Mouse (Mus musculus) mouse trophoblast stem cell (cell line): ENCODE data around the gene Abca8a.

Experiments used
- in situ Hi-C, 2 experiments: fragments of 300-500 bp; cut with MseI, MboI; formaldehyde crosslinking; loops; 2 replicates in 1 of 2; 3 replicates in 1 of 2; pipeline ENCODE4 v1.15.1; 2025

The Abca8a gene

GRCm38 (mm10) chr11:110095858-110096257 lies at the start of gene Abca8a:
Gene Abca8a (minus strand): TSS chr11:110095978.
- in situ Hi-C loops = no loop called here

- in situ Hi-C loops = no loop called here
Measured at GRCm38 (mm10) chr11:110145421-110145820, 49.6 kb upstream of the Abca8a start.

GRCm38 (mm10) chr11:110130760-110131159 lies 35.0 kb upstream of the Abca8a start:
- in situ Hi-C loops = no loop called here

- in situ Hi-C loops = no loop called here
Measured at GRCm38 (mm10) chr11:110111137-110111536, 15.4 kb upstream of the Abca8a start.

GRCm38 (mm10) chr11:110101437-110101836 lies 5.7 kb upstream of the Abca8a start:
- in situ Hi-C loops = no loop called here

GRCm38 (mm10) chr11:110098901-110099300 lies 3.1 kb upstream of the Abca8a start:
- in situ Hi-C loops = no loop called here

GRCm38 (mm10) chr11:110097465-110097864 lies 1.7 kb upstream of the Abca8a start:
- in situ Hi-C loops = no loop called here

- in situ Hi-C loops = no loop called here
Measured at GRCm38 (mm10) chr11:110094846-110095380, 865 bp downstream of the Abca8a start.

GRCm38 (mm10) chr11:110094236-110094635 lies 1.5 kb downstream of the Abca8a start:
- in situ Hi-C loops = no loop called here

GRCm38 (mm10) chr11:110091328-110091727 lies 4.5 kb downstream of the Abca8a start:
- in situ Hi-C loops = no loop called here

- in situ Hi-C loops = no loop called here
Measured at GRCm38 (mm10) chr11:110072158-110072557, 23.6 kb downstream of the Abca8a start.

- in situ Hi-C loops = no loop called here
Measured at GRCm38 (mm10) chr11:110061032-110061431, 34.7 kb downstream of the Abca8a start.

- in situ Hi-C loops = no loop called here
Measured at GRCm38 (mm10) chr11:110060127-110060526, 35.7 kb downstream of the Abca8a start.

GRCm38 (mm10) chr11:110053681-110054080 lies 42.1 kb downstream of the Abca8a start:
- in situ Hi-C loops = no loop called here

- in situ Hi-C loops = no loop called here
Measured at GRCm38 (mm10) chr11:110037795-110038194, 58.0 kb downstream of the Abca8a start.

GRCm38 (mm10) chr11:110028913-110029695 lies 66.7 kb downstream of the Abca8a start:
- in situ Hi-C loops = no loop called here

- in situ Hi-C loops = no loop called here
Measured at GRCm38 (mm10) chr11:110010836-110011546, 84.8 kb downstream of the Abca8a start.

GRCm38 (mm10) chr11:109995624-109996023 lies 100.2 kb downstream of the Abca8a start, which contains the start of gene Abca8b:
Gene Abca8b (minus strand): TSS chr11:109995845.
- in situ Hi-C loops = no loop called here

- in situ Hi-C loops = no loop called here
Measured at GRCm38 (mm10) chr11:109995013-109995412, 100.8 kb downstream of the Abca8a start.

GRCm38 (mm10) chr11:109994014-109994413 lies 101.8 kb downstream of the Abca8a start:
- in situ Hi-C loops = no loop called here

- in situ Hi-C loops = no loop called here
Measured at GRCm38 (mm10) chr11:109991270-109991669, 104.5 kb downstream of the Abca8a start.

GRCm38 (mm10) chr11:109990256-109990655 lies 105.5 kb downstream of the Abca8a start:
- in situ Hi-C loops = no loop called here

GRCm38 (mm10) chr11:109988164-109988563 lies 107.6 kb downstream of the Abca8a start:
- in situ Hi-C loops = no loop called here
